In the genomic region with DNA sequence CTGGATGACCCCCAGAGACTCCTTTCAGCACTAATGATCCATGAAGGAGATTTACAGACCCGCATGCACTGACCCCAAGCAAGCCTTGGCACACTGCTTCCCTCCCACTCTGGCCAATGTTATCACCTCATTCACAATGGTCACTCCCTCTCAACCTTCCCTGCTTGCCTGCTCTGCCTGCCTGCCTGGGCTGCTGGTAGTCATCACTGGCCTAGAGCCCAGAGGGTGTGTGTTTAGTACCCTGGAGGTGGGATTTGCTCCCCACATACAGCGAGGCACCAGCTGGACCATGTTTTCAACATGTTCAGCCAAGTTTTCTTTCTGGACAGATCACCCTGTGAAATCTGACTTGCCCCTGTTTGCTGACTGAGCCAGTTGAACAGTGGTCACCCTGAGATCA, we compare ENCODE assay signal across 10 mouse cellular contexts.
DNase-seq lines count a peak whose midpoint lies in the region; ATAC-seq lines count a peak whose summit lies in the region.
"Had no signal": no experiment of that assay in that cellular context is flagged by ENCODE, and none has a peak within 500 bp of the region (broad histone marks: within the 10 kb centered on the region; RNA-seq: fewer than 3 reads in every experiment).

No protein-coding gene starts in this region.

- DNase-seq in neural tube, embryonic 10.5 days (ENCODE audit: extremely low spot score, low spot score), result peak; percentile 29
- peak; percentile 26 to 46 for DNase-seq in gastrocnemius, postnatal 4 days (ENCODE audit: low spot score in 2 of 2)
- peak; percentile 26 for DNase-seq in kidney, postnatal 14 days
- peak; percentile 85 for DNase-seq in skeletal muscle tissue, adult 2 months (ENCODE audit: low read depth, low spot score)
- DNase-seq in spleen, adult 18-20 months, result no peak
- no peak for DNase-seq in layer of hippocampus, adult 8-10 months (ENCODE audit: low spot score in 2 of 2)
- DNase-seq: cerebellum, adult 11 months had no signal

- no peaks in the 10 kb centered on the region for H3K9me3 ChIP-seq in neural tube, embryonic 15.5 days (replicated peaks)
- H3K9me3 ChIP-seq: forebrain, embryonic 13.5 days had no signal

- H3K4me2 ChIP-seq in neural tube, embryonic 15.5 days, result no peak overlapping the region
- H3K4me2 ChIP-seq: forebrain, embryonic 13.5 days had no signal

- no peak overlapping the region for H3K9ac ChIP-seq in neural tube, embryonic 15.5 days (replicated peaks)
- H3K9ac ChIP-seq: forebrain, embryonic 13.5 days had no signal

- 23% methylated on average over 2 of the region's 2 CpGs for WGBS in neural tube, embryonic 15.5 days

- H3K36me3 ChIP-seq in neural tube, embryonic 15.5 days, result no peaks in the 10 kb centered on the region

- H3K27ac ChIP-seq in neural tube, embryonic 15.5 days (replicated peaks), result no peak overlapping the region
- H3K27ac ChIP-seq: forebrain, embryonic 13.5 days had no signal

- 0 out of 2 replicates have a peak, but pooled peaks cover 5% of the 10 kb centered on the region for H3K4me1 ChIP-seq in neural tube, embryonic 15.5 days
- H3K4me1 ChIP-seq: forebrain, embryonic 13.5 days had no signal

- no peaks in the 10 kb centered on the region for H3K27me3 ChIP-seq in neural tube, embryonic 15.5 days (replicated peaks)
- H3K27me3 ChIP-seq: forebrain, embryonic 13.5 days had no signal

- no peak overlapping the region for H3K4me3 ChIP-seq in neural tube, embryonic 15.5 days (replicated peaks)
- H3K4me3 ChIP-seq: forebrain, embryonic 13.5 days had no signal

- ATAC-seq in neural tube, embryonic 15.5 days (ENCODE audit: low FRiP score), result no peak
- ATAC-seq in erythroblast, adult 5-6 weeks (replicated peaks; ENCODE audit: low FRiP score, poor library complexity, severe bottlenecking), result no peak
- ATAC-seq: forebrain, embryonic 13.5 days had no signal

Comparison
In these comparisons a context has a peak if more than half of its experiments do, and no peak if none do; other contexts are left out.
1. DNase-seq: peak in neural tube, embryonic 10.5 days (single experiment), gastrocnemius, postnatal 4 days (2 of 2), kidney, postnatal 14 days (single experiment) and skeletal muscle tissue, adult 2 months (single experiment); none in spleen, adult 18-20 months (0 of 2) and layer of hippocampus, adult 8-10 months (0 of 2).